Mouse (Mus musculus) bone marrow macrophage, adult 2 months (primary cell): Measurements from ENCODE around the gene Dnajb11.

Experiments
- CTCF ChIP-seq: IDR thresholded peaks from 2 replicates; pipeline ENCODE4 v1.5.1; 2012; ENCODE audit warnings: low read depth, mild to moderate bottlenecking, low read length, moderate library complexity
- POLR2A ChIP-seq: IDR thresholded peaks from 2 replicates; pipeline ENCODE4 v1.6.1; 2012; ENCODE audit warnings: mild to moderate bottlenecking, low read depth, low read length, borderline replicate concordance

GRCm38 (mm10) chr16:22881487-22881886 lies 23.8 kb downstream of the Dnajb11 start:
- no peak for TF ChIP-seq POLR2A
- TF ChIP-seq CTCF: no peak
